18 mouse cellular contexts compared by ENCODE assay signal in genomic region chr12:117262003-117262402, GRCm38 (mm10).
DNase-seq lines count a peak whose midpoint lies in the region; ATAC-seq and TF ChIP-seq lines count a peak whose summit lies in the region.
"Had no signal": no experiment of that assay in that cellular context is flagged by ENCODE, and none has a peak within 500 bp of the region (broad histone marks: within the 10 kb centered on the region; RNA-seq: fewer than 3 reads in every experiment).

No protein-coding gene starts in this region.

- ATAC-seq in hindbrain, embryonic 14.5 days (ENCODE audit: low FRiP score): no peak
- peak; percentile 52 for ATAC-seq in hindbrain, postnatal 0 days
- ATAC-seq: forebrain, embryonic 16.5 days; intestine, postnatal 0 days had no signal

- peaks cover 82% of the 10 kb centered on the region for H3K4me1 ChIP-seq in hindbrain, embryonic 10.5 days (replicated peaks)
- peaks cover 15% of the 10 kb centered on the region for H3K4me1 ChIP-seq in hindbrain, embryonic 14.5 days (replicated peaks; ENCODE audit: control insufficient read depth, insufficient read depth, low read length)
- H3K4me1 ChIP-seq in hindbrain, postnatal 0 days (ENCODE audit: insufficient read depth, low read length): peaks cover 14% of the 10 kb centered on the region
- H3K4me1 ChIP-seq: embryonic facial prominence, embryonic 15.5 days; lung, embryonic 15.5 days; stomach, embryonic 15.5 days had no signal

- no peaks in the 10 kb centered on the region for H3K27me3 ChIP-seq in hindbrain, embryonic 10.5 days (ENCODE audit: insufficient read depth, poor library complexity, severe bottlenecking)
- no peaks in the 10 kb centered on the region for H3K27me3 ChIP-seq in hindbrain, embryonic 14.5 days (ENCODE audit: control insufficient read depth, insufficient read depth, low read length)
- H3K27me3 ChIP-seq in hindbrain, postnatal 0 days (ENCODE audit: insufficient read depth, low read length): no peaks in the 10 kb centered on the region
- H3K27me3 ChIP-seq: embryonic facial prominence, embryonic 15.5 days; lung, embryonic 15.5 days; stomach, embryonic 15.5 days had no signal

- TF ChIP-seq CTCF in hindbrain, postnatal 0 days (IDR thresholded peaks at IDR 0.05; ENCODE audit: low read depth): no peak

- H3K4me3 ChIP-seq in hindbrain, embryonic 10.5 days: no peak overlapping the region
- H3K4me3 ChIP-seq in hindbrain, embryonic 14.5 days (replicated peaks; ENCODE audit: low read length): no peak overlapping the region
- H3K4me3 ChIP-seq in hindbrain, postnatal 0 days (ENCODE audit: low read length): no peak overlapping the region
- H3K4me3 ChIP-seq: embryonic facial prominence, embryonic 15.5 days; heart, embryonic 10.5 days; lung, embryonic 15.5 days; stomach, embryonic 15.5 days had no signal

- no peak for DNase-seq in hindbrain, embryonic 10.5 days (ENCODE audit: low spot score)
- DNase-seq in hindbrain, embryonic 14.5 days (ENCODE audit: low spot score): no peak
- DNase-seq in brain, adult 2 months (ENCODE audit: low read depth, low spot score): peak; percentile 92
- DNase-seq in cerebellum, postnatal 10 days: peak; percentile 67 to 76
- no peak for DNase-seq in hindbrain, postnatal 0 days (ENCODE audit: low spot score)
- no peak for DNase-seq in adrenal gland, postnatal 25 days
- no peak for DNase-seq in right cerebral cortex, adult 2 months (ENCODE audit: low spot score in 2 of 2)
- no peak for DNase-seq in adrenal gland, postnatal 36 days
- DNase-seq: B cell, adult 2 months; gastrocnemius, postnatal 14 days; kidney, postnatal 4 days; liver had no signal

- no peaks in the 10 kb centered on the region for H3K9me3 ChIP-seq in hindbrain, embryonic 10.5 days
- no peaks in the 10 kb centered on the region for H3K9me3 ChIP-seq in hindbrain, embryonic 14.5 days (ENCODE audit: control insufficient read depth, low read length)
- no peaks in the 10 kb centered on the region for H3K9me3 ChIP-seq in hindbrain, postnatal 0 days (ENCODE audit: low read length)
- H3K9me3 ChIP-seq: embryonic facial prominence, embryonic 15.5 days; heart, embryonic 10.5 days; lung, embryonic 15.5 days; stomach, embryonic 15.5 days had no signal

- no peak overlapping the region for H3K4me2 ChIP-seq in hindbrain, embryonic 14.5 days (replicated peaks)
- H3K4me2 ChIP-seq in hindbrain, postnatal 0 days (ENCODE audit: low read depth, low read length): no peak overlapping the region
- H3K4me2 ChIP-seq: embryonic facial prominence, embryonic 15.5 days; lung, embryonic 15.5 days; stomach, embryonic 15.5 days had no signal

- H3K27ac ChIP-seq in hindbrain, embryonic 10.5 days: peak overlapping the region; percentile 70; the same call in 1 of the 2 replicates
- H3K27ac ChIP-seq in hindbrain, embryonic 14.5 days: no peak overlapping the region
- no peak overlapping the region for H3K27ac ChIP-seq in hindbrain, postnatal 0 days
- H3K27ac ChIP-seq: embryonic facial prominence, embryonic 15.5 days; heart, embryonic 10.5 days; lung, embryonic 15.5 days; stomach, embryonic 15.5 days had no signal

- 71% methylated on average over 2 of the region's 2 CpGs for WGBS in hindbrain, embryonic 10.5 days
- WGBS in hindbrain, embryonic 14.5 days: 67% methylated on average over 2 of the region's 2 CpGs
- WGBS in hindbrain, postnatal 0 days: 59% methylated on average over 2 of the region's 2 CpGs

- no peak overlapping the region for H3K9ac ChIP-seq in hindbrain, embryonic 14.5 days
- H3K9ac ChIP-seq in hindbrain, postnatal 0 days (replicated peaks; ENCODE audit: low read length): no peak overlapping the region
- H3K9ac ChIP-seq: embryonic facial prominence, embryonic 15.5 days; lung, embryonic 15.5 days; stomach, embryonic 15.5 days had no signal

- peaks cover 68% of the 10 kb centered on the region for H3K36me3 ChIP-seq in hindbrain, embryonic 10.5 days
- H3K36me3 ChIP-seq in hindbrain, embryonic 14.5 days (replicated peaks; ENCODE audit: control insufficient read depth, insufficient read depth): no peaks in the 10 kb centered on the region
- H3K36me3 ChIP-seq in hindbrain, postnatal 0 days (ENCODE audit: insufficient read depth, low read length): no peaks in the 10 kb centered on the region
- H3K36me3 ChIP-seq: embryonic facial prominence, embryonic 15.5 days; heart, embryonic 10.5 days; lung, embryonic 15.5 days; stomach, embryonic 15.5 days had no signal

Comparison
In these comparisons a context has a peak if more than half of its experiments do, and no peak if none do; other contexts are left out.
1. DNase-seq: peak in brain, adult 2 months (single experiment) and cerebellum, postnatal 10 days (2 of 2); none in hindbrain, embryonic 10.5 days (single experiment), hindbrain, embryonic 14.5 days (single experiment), hindbrain, postnatal 0 days (single experiment), adrenal gland, postnatal 25 days (single experiment), right cerebral cortex, adult 2 months (0 of 2) and adrenal gland, postnatal 36 days (0 of 2).